Mouse (Mus musculus) midbrain, embryonic 10.5 days (tissue): ENCODE measurements around the gene Rassf8. TPM values are rescaled to one million over a fixed set of nuclear protein-coding genes. Genes with fewer than 3 reads are reported as not detected.

Source experiments
- DNase-seq: peaks from one replicate; pipeline ENCODE4 v3.0.0-alpha.2; 2017; ENCODE audit warnings: low spot score
- H3K27ac ChIP-seq: fragments of 300-500 bp; sonication (generic); replicated peaks from 2 replicates; pipeline ENCODE4 v1.5.1; 2016; ENCODE audit warnings: mild to moderate bottlenecking
- H3K27me3 ChIP-seq: fragments of 300-500 bp; sonication (generic); 2 replicates; pipeline ENCODE4 v1.6.1; 2016; ENCODE audit warnings: low read depth, mild to moderate bottlenecking; ENCODE audit not compliant: poor library complexity, severe bottlenecking
- H3K36me3 ChIP-seq: fragments of 300-500 bp; sonication (generic); 2 replicates; pipeline ENCODE4 v1.6.1; 2016; ENCODE audit warnings: mild to moderate bottlenecking, moderate library complexity
- H3K4me1 ChIP-seq: fragments of 300-500 bp; sonication (generic); 2 replicates; pipeline ENCODE4 v1.6.1; 2016
- H3K4me3 ChIP-seq: fragments of 300-500 bp; sonication (generic); 2 replicates; pipeline ENCODE4 v1.5.1; 2016; ENCODE audit warnings: mild to moderate bottlenecking, moderate library complexity
- H3K9me3 ChIP-seq: fragments of 300-500 bp; sonication (generic); replicated peaks from 2 replicates; pipeline ENCODE4 v1.6.1; 2016; ENCODE audit warnings: mild to moderate bottlenecking
- WGBS: fragments of 180-500 bp; shearing (Covaris S2); methylation state at CpG from one replicate; pipeline ENCODE4 v1.1.7; 2016; 5-methylcytosine and 5-hydroxymethylcytosine counted together
- polyA plus RNA-seq: library from polyadenylated mRNA; unstranded; fragments of >200 nt; fragmentation: Nextera tagmentation; extraction: Ambion mirVana; gene quantifications from 2 replicates; pipeline ENCODE4 v1.2.1, GENCODE M21; 2016

Gene Rassf8
- polyA plus RNA-seq, 1 experiment from 2014 or later: 3.6 TPM

DNA sequence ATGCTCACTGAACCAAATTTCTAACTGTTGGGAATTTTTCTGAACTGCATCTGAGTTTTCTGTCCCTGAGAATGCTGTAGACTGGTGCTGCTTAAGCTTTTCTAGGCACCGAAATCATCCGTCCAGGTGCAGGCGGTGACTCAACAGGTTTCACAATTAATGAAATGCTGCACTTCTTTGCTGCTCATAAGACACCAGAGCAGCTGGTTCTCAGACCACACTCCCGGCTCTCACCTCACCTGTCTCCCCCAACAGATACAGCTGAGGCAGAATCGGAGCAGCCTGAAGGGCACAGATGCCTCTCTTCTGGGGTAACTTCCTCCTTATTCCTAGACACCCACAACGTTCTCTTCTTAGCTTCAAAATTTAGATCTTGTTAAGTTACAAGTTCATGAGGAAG, 100.4 kb downstream of the Rassf8 start:
- Histone ChIP-seq H3K27ac (no peak overlapping the region), H3K27me3 (peaks cover 8% of the 10 kb centered on the region; the same call in 1 of the 2 replicates), H3K4me1 (no peaks in the 10 kb centered on the region), H3K9me3 (no peaks in the 10 kb centered on the region), H3K36me3 (no peaks in the 10 kb centered on the region), H3K4me3 (no peak overlapping the region)
- DNase-seq: no peak
- 90% methylated on average over 6 of the region's 6 CpGs for WGBS

DNA sequence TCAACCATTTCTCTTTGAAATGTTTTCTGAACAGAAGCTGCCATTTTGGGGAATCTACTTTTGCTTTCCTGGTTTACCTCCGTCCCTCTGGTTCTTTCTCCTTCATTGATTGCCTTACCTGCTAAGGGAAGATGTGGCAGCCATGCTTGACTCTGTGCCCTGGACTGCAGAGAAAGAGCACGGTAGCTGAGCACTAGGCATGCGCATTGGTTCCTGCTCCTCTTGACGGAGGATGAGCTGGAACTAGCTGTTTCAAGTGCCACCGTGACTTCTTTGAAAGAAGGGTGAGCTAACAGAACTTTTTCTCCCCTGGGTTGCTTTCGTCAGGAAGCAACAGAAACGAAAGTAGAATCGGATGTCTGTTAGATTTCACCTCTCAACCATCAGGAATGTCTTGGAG, 101.1 kb downstream of the Rassf8 start:
- H3K27ac ChIP-seq: no peak overlapping the region
- 91% methylated on average over 8 of the region's 8 CpGs for WGBS
- H3K36me3 ChIP-seq: no peaks in the 10 kb centered on the region
- H3K9me3 ChIP-seq: no peaks in the 10 kb centered on the region
- no peak for DNase-seq
- H3K27me3 ChIP-seq: peaks cover 15% of the 10 kb centered on the region; the same call in 1 of the 2 replicates
- H3K4me1 ChIP-seq: no peaks in the 10 kb centered on the region
- no peak overlapping the region for H3K4me3 ChIP-seq

DNA sequence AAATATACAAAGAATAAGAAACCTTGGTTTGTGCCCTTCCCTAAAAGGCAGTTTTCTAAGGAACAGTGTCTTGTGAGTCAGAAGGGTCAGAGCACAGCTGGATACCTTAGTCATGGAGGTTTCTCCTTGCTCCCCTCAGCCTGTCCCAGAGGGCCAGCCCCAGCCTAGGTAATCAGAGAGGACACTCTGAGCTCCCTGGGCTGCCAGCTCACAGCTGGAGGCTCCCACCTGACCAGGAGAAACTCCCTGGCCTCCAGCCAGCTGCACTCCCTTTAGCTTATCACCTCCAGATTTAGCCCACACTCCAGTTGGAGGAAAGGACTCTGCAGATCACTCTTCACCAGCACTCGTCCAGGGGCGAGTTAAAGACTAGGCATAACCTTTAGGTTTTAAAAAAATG, 104.2 kb downstream of the Rassf8 start:
- DNase-seq: no peak
- Histone ChIP-seq H3K27me3 (peaks cover 38% of the 10 kb centered on the region), H3K36me3 (no peaks in the 10 kb centered on the region), H3K9me3 (no peaks in the 10 kb centered on the region), H3K27ac (no peak overlapping the region), H3K4me3 (no peak overlapping the region), H3K4me1 (peaks cover 20% of the 10 kb centered on the region)
- WGBS: 57% methylated on average over 2 of the region's 2 CpGs

DNA sequence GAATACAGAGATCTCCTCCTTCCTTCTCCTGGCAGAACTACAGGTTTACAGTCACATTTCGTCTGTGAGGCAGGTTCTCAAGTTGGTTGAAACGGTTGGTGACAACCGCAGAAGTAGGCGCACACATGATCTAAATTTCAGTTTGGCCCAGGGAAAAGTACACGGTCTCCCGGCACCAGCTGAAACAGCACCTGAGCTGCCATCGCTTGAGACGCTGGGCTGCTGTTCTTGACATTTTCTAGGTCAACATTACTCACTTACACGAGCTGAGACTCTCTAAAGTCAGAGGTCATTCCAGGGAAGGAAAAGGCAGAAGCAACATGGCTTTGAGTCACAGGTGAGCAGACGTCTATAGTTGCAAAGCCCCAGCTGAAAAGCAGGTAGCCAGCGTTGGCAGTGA, 105.4 kb downstream of the Rassf8 start:
- 89% methylated on average over 11 of the region's 11 CpGs for WGBS
- Histone ChIP-seq H3K4me3 (no peak overlapping the region), H3K9me3 (no peaks in the 10 kb centered on the region)

DNA sequence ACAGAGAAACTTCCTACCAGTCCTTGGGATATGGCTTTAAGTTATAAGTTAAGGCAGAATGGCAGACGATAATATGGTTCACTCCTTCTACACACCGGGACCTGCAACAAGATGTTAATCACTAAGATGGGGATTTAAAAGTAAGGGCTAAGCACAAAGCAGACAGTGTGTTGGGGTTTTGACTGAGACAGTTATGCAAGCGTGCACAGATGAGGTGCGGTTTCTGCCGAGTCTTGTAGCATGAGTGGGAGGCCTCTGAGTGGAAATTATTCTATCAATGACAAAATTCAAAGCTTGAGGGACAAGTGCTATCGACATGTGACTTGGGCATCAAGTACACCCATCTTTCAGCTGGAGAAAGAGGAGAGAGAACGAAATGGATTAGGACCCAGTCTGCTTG, 106.2 kb downstream of the Rassf8 start:
- no peak overlapping the region for H3K27ac ChIP-seq
- H3K36me3 ChIP-seq: no peaks in the 10 kb centered on the region
- no peak overlapping the region for H3K4me3 ChIP-seq
- H3K9me3 ChIP-seq: no peaks in the 10 kb centered on the region
- 92% methylated on average over 7 of the region's 7 CpGs for WGBS
- peaks cover 44% of the 10 kb centered on the region for H3K27me3 ChIP-seq
- DNase-seq: no peak
- H3K4me1 ChIP-seq: peaks cover 32% of the 10 kb centered on the region

More for the DNA sequence above, 105.4 kb downstream of the Rassf8 start:
- no peak overlapping the region for H3K27ac ChIP-seq
- H3K36me3 ChIP-seq: no peaks in the 10 kb centered on the region
- H3K4me1 ChIP-seq: peaks cover 31% of the 10 kb centered on the region
- no peak for DNase-seq
- H3K27me3 ChIP-seq: peaks cover 39% of the 10 kb centered on the region

DNA sequence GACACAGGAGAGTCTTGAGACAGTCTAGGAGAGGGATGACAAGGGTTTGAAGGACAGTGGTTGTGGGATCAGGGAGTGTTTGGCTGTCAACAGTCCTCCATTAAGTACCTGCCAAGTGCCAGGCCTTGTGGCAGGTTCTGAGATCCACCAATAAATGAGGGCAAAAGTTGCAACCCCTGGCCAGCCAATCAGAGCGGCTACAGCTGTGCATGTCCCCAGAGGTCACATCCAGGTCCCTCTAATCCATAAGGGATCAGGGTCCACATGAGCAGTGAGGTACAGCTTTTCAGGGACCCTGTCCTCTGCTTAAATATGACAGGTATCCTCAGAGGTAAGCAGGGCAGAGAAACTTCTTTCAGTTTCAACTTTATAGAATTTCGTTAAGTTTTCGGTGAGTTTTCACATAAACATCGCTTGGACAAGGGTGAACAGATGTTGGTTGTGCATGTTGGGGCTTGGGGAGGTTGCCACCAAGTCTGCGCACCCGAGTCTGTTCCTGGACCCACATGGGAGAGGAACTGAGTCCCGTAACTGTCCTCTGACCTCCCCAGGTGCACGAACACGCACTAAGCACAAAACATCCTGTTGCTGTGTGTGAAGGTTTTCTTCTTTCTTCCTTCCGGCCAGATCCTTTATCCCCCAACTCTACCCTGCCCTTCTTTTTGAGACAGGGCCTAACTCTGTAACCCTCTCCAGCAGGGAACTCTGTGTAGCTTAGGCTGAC, 107.0 kb downstream of the Rassf8 start:
- Histone ChIP-seq H3K27me3 (peaks cover 52% of the 10 kb centered on the region), H3K4me3 (no peak overlapping the region), H3K27ac (no peak overlapping the region), H3K9me3 (no peaks in the 10 kb centered on the region), H3K36me3 (no peaks in the 10 kb centered on the region), H3K4me1 (peaks cover 32% of the 10 kb centered on the region)
- DNase-seq: no peak
- WGBS: 89% methylated on average over 10 of the region's 10 CpGs

DNA sequence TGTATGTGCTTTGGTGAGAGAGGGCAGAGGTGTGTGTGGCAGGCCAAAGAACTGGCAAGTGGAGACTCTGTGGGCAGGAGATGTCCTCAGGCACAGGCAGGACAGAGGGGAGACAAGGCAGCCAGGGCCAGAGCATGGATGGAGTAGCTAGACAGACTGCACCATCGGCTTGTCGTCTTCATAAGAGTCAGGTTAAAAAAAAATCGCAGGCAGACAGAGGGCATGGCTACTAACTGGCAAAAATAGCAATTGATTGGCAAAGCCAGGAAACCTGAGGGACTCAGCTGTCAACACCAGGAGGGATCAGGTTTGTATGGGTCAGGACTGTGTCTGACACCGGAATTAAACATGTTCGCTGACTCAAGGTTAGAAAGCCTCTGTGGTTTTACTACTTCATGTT, 108.2 kb downstream of the Rassf8 start:
- no peak for DNase-seq
- H3K27ac ChIP-seq: no peak overlapping the region
- no peaks in the 10 kb centered on the region for H3K36me3 ChIP-seq
- peaks cover 35% of the 10 kb centered on the region for H3K4me1 ChIP-seq
- peaks cover 64% of the 10 kb centered on the region for H3K27me3 ChIP-seq
- WGBS: 67% methylated on average over 5 of the region's 5 CpGs
- H3K4me3 ChIP-seq: no peak overlapping the region
- no peaks in the 10 kb centered on the region for H3K9me3 ChIP-seq

DNA sequence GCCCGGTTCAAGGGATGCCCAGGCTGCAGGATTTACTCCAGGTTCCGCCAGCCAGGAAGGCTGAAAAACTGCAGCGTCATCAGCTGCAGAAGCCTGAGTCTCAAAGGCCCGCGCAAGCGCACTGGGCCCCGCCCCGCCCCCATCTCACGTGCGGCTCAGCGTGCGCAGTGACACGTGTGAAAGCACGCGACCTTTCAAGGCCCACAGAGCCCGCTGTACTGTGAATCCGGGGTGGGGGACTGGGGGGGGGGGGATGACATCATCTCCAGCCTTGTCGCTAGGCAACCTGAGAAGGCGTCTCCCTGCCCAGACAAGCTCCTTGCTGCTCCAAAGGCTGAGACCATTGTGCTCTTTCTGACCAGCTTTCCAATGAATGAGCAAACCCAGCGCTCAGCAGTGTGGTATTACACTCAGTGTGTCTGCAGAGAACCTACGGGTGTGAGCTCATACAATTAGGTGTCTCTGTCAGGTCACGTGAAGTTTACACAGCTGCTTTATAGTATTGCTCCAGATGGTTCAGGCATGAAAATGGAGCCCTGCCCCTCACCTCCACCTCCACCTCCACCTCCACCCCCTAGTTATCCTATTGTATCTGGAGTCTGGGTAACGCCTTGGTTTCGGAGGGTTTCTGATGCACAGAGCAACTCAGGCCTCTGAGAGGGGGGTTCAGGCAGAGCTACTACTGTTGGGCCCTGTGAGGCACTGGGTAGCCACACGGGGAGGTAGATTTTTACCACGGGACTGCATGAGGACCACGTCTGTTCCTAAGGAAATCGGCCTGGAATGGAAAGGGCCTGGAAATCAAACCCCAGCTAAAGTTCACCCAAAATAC, 109.4 kb downstream of the Rassf8 start:
- DNase-seq: peak; percentile 99
- no peaks in the 10 kb centered on the region for H3K36me3 ChIP-seq
- peaks cover 38% of the 10 kb centered on the region for H3K4me1 ChIP-seq
- H3K4me3 ChIP-seq: peak overlapping the region; percentile 39
- 4% methylated on average over 28 of the region's 28 CpGs for WGBS
- peaks cover 74% of the 10 kb centered on the region for H3K27me3 ChIP-seq
- peak overlapping the region; percentile 81 for H3K27ac ChIP-seq
- H3K9me3 ChIP-seq: no peaks in the 10 kb centered on the region

DNA sequence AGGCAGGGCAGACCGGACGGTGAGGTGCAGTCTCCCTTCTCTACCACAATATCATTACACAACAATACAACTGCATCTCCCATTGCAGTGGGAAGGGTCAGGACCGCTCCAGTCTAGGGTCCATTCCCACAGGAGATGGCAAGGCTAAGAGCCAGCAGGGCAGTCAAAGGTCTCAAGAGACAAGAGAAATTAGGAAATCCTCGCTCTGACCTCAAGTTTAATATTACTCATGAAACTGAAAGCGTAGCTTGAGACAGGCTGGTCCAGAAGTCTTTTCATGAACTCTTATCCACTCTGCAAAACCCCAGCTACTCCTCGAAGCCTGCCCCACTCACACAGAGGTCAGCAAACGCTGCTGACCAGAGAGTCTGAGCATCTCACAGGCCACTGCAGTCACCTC, 110.9 kb downstream of the Rassf8 start:
- Histone ChIP-seq H3K9me3 (no peaks in the 10 kb centered on the region), H3K27ac (no peak overlapping the region), H3K4me3 (no peak overlapping the region), H3K27me3 (peaks cover 80% of the 10 kb centered on the region), H3K4me1 (peaks cover 41% of the 10 kb centered on the region), H3K36me3 (no peaks in the 10 kb centered on the region)
- 86% methylated on average over 7 of the region's 7 CpGs for WGBS
- DNase-seq: no peak

DNA sequence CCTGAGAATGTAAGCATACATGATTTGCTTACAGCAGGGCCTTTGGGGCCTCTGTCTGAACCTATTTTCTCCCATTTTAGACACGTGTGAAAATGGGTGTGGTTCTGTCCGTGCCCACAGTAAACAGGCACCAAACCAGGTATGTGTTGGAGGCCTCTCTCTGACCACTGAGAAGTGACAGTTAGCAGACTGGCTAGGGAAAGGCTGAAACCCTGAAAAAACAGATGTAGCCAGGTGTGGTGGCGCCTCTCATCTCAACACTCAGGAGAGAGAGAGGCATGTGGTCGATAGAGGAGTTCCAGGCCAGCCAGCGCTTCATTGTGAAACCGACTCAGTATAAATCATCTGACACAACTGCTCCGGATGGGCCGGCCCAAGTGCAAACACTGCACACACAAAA, 111.9 kb downstream of the Rassf8 start:
- DNase-seq: no peak
- Histone ChIP-seq H3K4me3 (no peak overlapping the region), H3K27ac (no peak overlapping the region), H3K36me3 (no peaks in the 10 kb centered on the region), H3K27me3 (peaks cover 80% of the 10 kb centered on the region), H3K9me3 (no peaks in the 10 kb centered on the region), H3K4me1 (peaks cover 50% of the 10 kb centered on the region)
- 87% methylated on average over 8 of the region's 8 CpGs for WGBS

DNA sequence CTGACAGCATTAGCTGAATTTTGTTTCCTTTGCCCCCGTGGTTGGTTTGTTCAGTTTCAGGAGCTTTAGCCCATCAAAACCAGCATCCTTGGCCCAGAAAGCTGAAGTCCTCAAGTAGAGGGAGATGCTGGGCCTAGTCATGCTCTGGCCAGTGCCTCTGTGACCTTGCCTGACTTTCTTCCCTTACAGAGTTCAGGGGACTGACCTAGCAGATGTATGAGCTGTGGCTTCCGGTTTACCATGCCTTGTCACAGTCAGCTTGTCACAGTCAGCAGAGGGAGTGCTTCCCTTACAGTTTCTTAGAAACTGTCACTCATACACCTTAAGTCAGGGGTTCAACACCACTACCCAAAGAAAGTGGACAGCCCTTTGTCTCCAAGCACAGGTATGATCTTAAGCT, 113.8 kb downstream of the Rassf8 start:
- Histone ChIP-seq H3K36me3 (no peaks in the 10 kb centered on the region), H3K4me1 (peaks cover 55% of the 10 kb centered on the region), H3K27ac (no peak overlapping the region), H3K9me3 (no peaks in the 10 kb centered on the region), H3K4me3 (no peak overlapping the region), H3K27me3 (peaks cover 85% of the 10 kb centered on the region)
- WGBS: 59% methylated on average over 2 of the region's 2 CpGs
- DNase-seq: no peak

DNA sequence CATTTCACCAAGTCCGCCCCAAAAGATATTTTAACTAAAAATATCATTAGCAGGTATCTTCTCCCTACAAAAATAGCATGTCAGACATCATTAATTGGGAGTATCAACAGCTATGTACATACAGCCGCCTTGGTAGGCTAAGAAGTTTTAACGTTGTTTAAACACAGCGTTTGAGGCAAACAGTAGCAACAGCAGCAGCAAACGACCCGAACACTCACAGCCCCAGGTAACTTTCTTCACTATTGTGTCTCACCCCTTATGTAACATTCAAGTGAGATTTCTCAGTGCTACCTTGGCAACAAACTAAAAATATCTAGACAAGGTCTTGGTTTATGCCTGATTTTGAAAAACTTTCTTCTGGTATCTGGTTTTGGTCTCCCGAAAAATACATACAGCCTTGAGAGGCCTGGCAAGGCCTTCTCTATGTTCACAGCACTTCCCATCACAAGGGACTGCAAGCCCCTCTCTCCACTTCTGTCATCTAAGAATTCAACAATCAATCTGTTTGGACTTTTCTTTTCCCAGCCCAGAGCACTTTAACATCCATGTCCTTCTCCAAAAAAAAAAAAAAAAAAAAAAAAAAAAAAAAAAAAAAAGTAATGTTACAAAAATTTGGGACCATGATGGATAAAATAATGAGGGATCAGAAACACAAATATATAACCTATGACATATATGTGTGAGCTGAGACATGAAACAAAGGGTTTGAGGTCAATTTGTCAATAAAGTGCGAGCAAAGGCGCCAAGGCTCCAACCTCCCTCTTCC, 115.1 kb downstream of the Rassf8 start:
- 68% methylated on average over 9 of the region's 9 CpGs for WGBS
- H3K4me3 ChIP-seq: peak overlapping the region; percentile 66; the same call in 1 of the 2 replicates
- H3K36me3 ChIP-seq: no peaks in the 10 kb centered on the region

More for the DNA sequence above, 115.1 kb downstream of the Rassf8 start:
- Histone ChIP-seq H3K27ac (no peak overlapping the region), H3K27me3 (peaks cover 95% of the 10 kb centered on the region), H3K4me1 (peaks cover 54% of the 10 kb centered on the region), H3K9me3 (no peaks in the 10 kb centered on the region)
- DNase-seq: no peak
